Mouse (Mus musculus) testis, adult 2 months (tissue): ENCODE results near the gene Gm20388. TPM values are rescaled to one million over a fixed set of nuclear protein-coding genes. Genes with fewer than 3 reads are reported as not detected.

Experiments
- H3K27ac ChIP-seq: fragments of 200-500 bp; 2 replicates; pipeline ENCODE4 v1.5.1; 2012; ENCODE audit warnings: low read depth, low read length; ENCODE audit not compliant: control insufficient read depth, insufficient read depth
- H3K27me3 ChIP-seq: fragments of 200-500 bp; 2 replicates; pipeline ENCODE4 v1.6.1; 2012; ENCODE audit warnings: mild to moderate bottlenecking, low read length, moderate library complexity; ENCODE audit not compliant: control insufficient read depth, insufficient read depth
- H3K36me3 ChIP-seq: fragments of 200-500 bp; 2 replicates; pipeline ENCODE4 v1.6.1; 2012; ENCODE audit warnings: mild to moderate bottlenecking, low read length; ENCODE audit not compliant: control insufficient read depth, insufficient read depth
- H3K4me1 ChIP-seq: fragments of 200-500 bp; 2 replicates; pipeline ENCODE4 v1.6.1; 2012; ENCODE audit warnings: low read length; ENCODE audit not compliant: control insufficient read depth, insufficient read depth
- H3K4me3 ChIP-seq: fragments of 200-500 bp; 2 replicates; pipeline ENCODE4 v1.5.1; 2012; ENCODE audit warnings: low read depth, mild to moderate bottlenecking, low read length, moderate library complexity, mixed read lengths; ENCODE audit not compliant: control insufficient read depth
- CTCF ChIP-seq: fragments of 200-500 bp; IDR thresholded peaks from 2 replicates; pipeline ENCODE4 v1.5.1; 2012; ENCODE audit warnings: low read depth, mild to moderate bottlenecking, inconsistent platforms, low read length, moderate library complexity; ENCODE audit not compliant: control insufficient read depth, insufficient read depth, insufficient replicate concordance
- POLR2A ChIP-seq: fragments of 200-500 bp; IDR thresholded peaks from 2 replicates; pipeline ENCODE4 v1.6.1; 2012; ENCODE audit warnings: low read depth, mild to moderate bottlenecking, inconsistent platforms, low read length, moderate library complexity; ENCODE audit not compliant: control insufficient read depth
- polyA plus RNA-seq: library from polyadenylated mRNA; depleted of rRNA; stranded (reverse); fragments of >200 nt; gene quantifications from 2 replicates; pipeline ENCODE4 v1.2.3, GENCODE M21; 2012

The Gm20388 gene
- polyA plus RNA-seq, 1 experiment: 5.6 TPM

- no peak for TF ChIP-seq CTCF
- TF ChIP-seq POLR2A: no peak
- no peak overlapping the region for H3K27ac ChIP-seq
- no peak overlapping the region for H3K4me3 ChIP-seq
- no peaks in the 10 kb centered on the region; the same call in 1 of the 2 replicates for H3K4me1 ChIP-seq
- no peaks in the 10 kb centered on the region for H3K27me3 ChIP-seq
- H3K36me3 ChIP-seq: no peaks in the 10 kb centered on the region
Observed at GRCm38 (mm10) chr8:123796758-123797157, 3886.1 kb downstream of the Gm20388 start.

GRCm38 (mm10) chr8:123797928-123798327, 3887.3 kb downstream of the Gm20388 start:
- TF ChIP-seq CTCF: no peak
- TF ChIP-seq POLR2A: no peak
- no peaks in the 10 kb centered on the region; the same call in 1 of the 2 replicates for H3K4me1 ChIP-seq
- H3K27ac ChIP-seq: no peak overlapping the region; the same call in 1 of the 2 replicates
- no peak overlapping the region for H3K4me3 ChIP-seq
- no peaks in the 10 kb centered on the region for H3K36me3 ChIP-seq
- no peaks in the 10 kb centered on the region for H3K27me3 ChIP-seq

- H3K4me3 ChIP-seq: no peak overlapping the region
- H3K36me3 ChIP-seq: no peaks in the 10 kb centered on the region
- TF ChIP-seq POLR2A: no peak
- H3K27ac ChIP-seq: no peak overlapping the region
- no peaks in the 10 kb centered on the region; the same call in 1 of the 2 replicates for H3K4me1 ChIP-seq
- H3K27me3 ChIP-seq: no peaks in the 10 kb centered on the region
Observed at GRCm38 (mm10) chr8:123799434-123799833, 3888.8 kb downstream of the Gm20388 start.

- Histone ChIP-seq H3K4me1 (no peaks in the 10 kb centered on the region; the same call in 1 of the 2 replicates), H3K36me3 (no peaks in the 10 kb centered on the region), H3K4me3 (no peak overlapping the region), H3K27ac (0 out of 2 replicates have a peak overlapping the region, but pooled peaks have one; percentile 6), H3K27me3 (no peaks in the 10 kb centered on the region)
- TF ChIP-seq POLR2A: no peak
- TF ChIP-seq CTCF: no peak
Observed at GRCm38 (mm10) chr8:123799885-123800284, 3889.2 kb downstream of the Gm20388 start.

GRCm38 (mm10) chr8:123800867-123801266, 3890.2 kb downstream of the Gm20388 start:
- Histone ChIP-seq H3K27ac (no peak overlapping the region), H3K4me1 (peaks cover 3% of the 10 kb centered on the region; the same call in 1 of the 2 replicates), H3K27me3 (no peaks in the 10 kb centered on the region), H3K36me3 (no peaks in the 10 kb centered on the region), H3K4me3 (no peak overlapping the region)
- TF ChIP-seq CTCF: peak; percentile 27; the same call in 1 of the 2 replicates
- no peak for TF ChIP-seq POLR2A

- Histone ChIP-seq H3K4me1 (peaks cover 7% of the 10 kb centered on the region; the same call in 1 of the 2 replicates), H3K27me3 (no peaks in the 10 kb centered on the region), H3K4me3 (no peak overlapping the region), H3K27ac (no peak overlapping the region), H3K36me3 (no peaks in the 10 kb centered on the region)
- no peak for TF ChIP-seq CTCF
- TF ChIP-seq POLR2A: no peak
Observed at GRCm38 (mm10) chr8:123801538-123801937, 3890.9 kb downstream of the Gm20388 start.

- Histone ChIP-seq H3K4me1 (peaks cover 7% of the 10 kb centered on the region; the same call in 1 of the 2 replicates), H3K4me3 (no peak overlapping the region), H3K27me3 (no peaks in the 10 kb centered on the region), H3K36me3 (no peaks in the 10 kb centered on the region), H3K27ac (no peak overlapping the region)
- TF ChIP-seq POLR2A (no peak), CTCF (no peak)
Observed at GRCm38 (mm10) chr8:123803639-123804038, 3893.0 kb downstream of the Gm20388 start.

GRCm38 (mm10) chr8:123804586-123804985, 3893.9 kb downstream of the Gm20388 start:
- TF ChIP-seq POLR2A (no peak), CTCF (no peak)
- H3K4me1 ChIP-seq: peaks cover 7% of the 10 kb centered on the region; the same call in 1 of the 2 replicates

More at GRCm38 (mm10) chr8:123804586-123804985, 3893.9 kb downstream of the Gm20388 start:
- Histone ChIP-seq H3K27me3 (no peaks in the 10 kb centered on the region), H3K36me3 (no peaks in the 10 kb centered on the region), H3K4me3 (no peak overlapping the region), H3K27ac (no peak overlapping the region)
